Mouse (Mus musculus) kidney, embryonic 15.5 days (tissue): ENCODE data around the gene Tmem72. TPM values are rescaled to one million over a fixed set of nuclear protein-coding genes. Genes with fewer than 3 reads are reported as not detected.

Source experiments
- ATAC-seq: fragments of 200-750 bp; cut with Nextera tagmentation; replicated peaks from 2 replicates; pipeline ENCODE4 v1.8.0; 2017; ENCODE audit warnings: moderate TSS enrichment; ENCODE audit not compliant: low FRiP score
- H3K27ac ChIP-seq: fragments of 300-500 bp; sonication (generic); 2 replicates; pipeline ENCODE4 v1.5.1; 2015; ENCODE audit warnings: mild to moderate bottlenecking, inconsistent platforms
- H3K27me3 ChIP-seq: fragments of 300-500 bp; sonication (generic); 2 replicates; pipeline ENCODE4 v1.6.1; 2015; ENCODE audit warnings: inconsistent platforms
- H3K36me3 ChIP-seq: fragments of 300-500 bp; sonication (generic); 2 replicates; pipeline ENCODE4 v1.6.1; 2015; ENCODE audit warnings: inconsistent platforms
- H3K4me1 ChIP-seq: fragments of 300-500 bp; sonication (generic); 2 replicates; pipeline ENCODE4 v1.6.1; 2015; ENCODE audit warnings: inconsistent platforms
- H3K4me2 ChIP-seq: fragments of 300-500 bp; sonication (generic); 2 replicates; pipeline ENCODE4 v1.6.1; 2015; ENCODE audit warnings: moderate library complexity, mild to moderate bottlenecking, inconsistent platforms
- H3K4me3 ChIP-seq: fragments of 300-500 bp; sonication (generic); replicated peaks from 2 replicates; pipeline ENCODE4 v1.5.1; 2015; ENCODE audit warnings: mild to moderate bottlenecking, inconsistent platforms
- H3K9ac ChIP-seq: fragments of 300-500 bp; sonication (generic); 2 replicates; pipeline ENCODE4 v1.6.1; 2015; ENCODE audit warnings: mild to moderate bottlenecking, inconsistent platforms
- H3K9me3 ChIP-seq: fragments of 300-500 bp; sonication (generic); replicated peaks from 2 replicates; pipeline ENCODE4 v1.6.1; 2016; ENCODE audit warnings: inconsistent platforms
- WGBS: fragments of 180-500 bp; shearing (Covaris S2); methylation state at CpG from one replicate; pipeline ENCODE4 v1.1.7; 2015; ENCODE audit warnings: mixed read lengths; 5-methylcytosine and 5-hydroxymethylcytosine counted together
- polyA plus RNA-seq: library from polyadenylated mRNA; unstranded; fragments of >200 nt; fragmentation: Nextera tagmentation; extraction: Ambion mirVana; gene quantifications from 2 replicates; pipeline ENCODE4 v1.2.1, GENCODE M21; 2015

The Tmem72 gene
- polyA plus RNA-seq, 1 experiment from 2014 or later = 6.1 TPM

DNA sequence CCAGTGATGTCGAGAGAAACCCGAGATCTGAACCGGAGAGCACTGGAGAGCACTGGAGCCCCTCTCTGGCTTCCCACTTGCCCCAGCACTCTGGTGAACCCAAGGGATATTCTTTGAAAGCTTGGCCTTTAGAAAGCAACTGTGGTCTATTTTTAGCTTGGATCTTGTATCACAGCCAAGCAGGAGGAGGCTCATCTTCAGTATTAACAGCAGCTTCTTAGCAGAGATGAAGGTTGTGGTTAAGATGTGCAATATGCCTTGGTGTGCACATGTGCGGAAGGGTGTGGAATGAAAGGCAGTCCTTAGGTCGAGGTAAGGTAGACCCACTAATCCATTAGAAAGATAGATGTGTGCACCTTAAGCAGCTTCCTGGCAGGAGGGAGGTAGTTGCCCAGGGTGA lies 2.1 kb downstream of the Tmem72 start:
- H3K4me3 ChIP-seq = no peak overlapping the region
- no peak overlapping the region for H3K9ac ChIP-seq
- no peak overlapping the region for H3K4me2 ChIP-seq
- H3K27me3 ChIP-seq = no peaks in the 10 kb centered on the region
- no peak for ATAC-seq
- H3K36me3 ChIP-seq = no peaks in the 10 kb centered on the region
- H3K4me1 ChIP-seq = peaks cover 24% of the 10 kb centered on the region
- H3K27ac ChIP-seq = no peak overlapping the region
- no peaks in the 10 kb centered on the region for H3K9me3 ChIP-seq
- 78% methylated on average over 5 of the region's 5 CpGs for WGBS

DNA sequence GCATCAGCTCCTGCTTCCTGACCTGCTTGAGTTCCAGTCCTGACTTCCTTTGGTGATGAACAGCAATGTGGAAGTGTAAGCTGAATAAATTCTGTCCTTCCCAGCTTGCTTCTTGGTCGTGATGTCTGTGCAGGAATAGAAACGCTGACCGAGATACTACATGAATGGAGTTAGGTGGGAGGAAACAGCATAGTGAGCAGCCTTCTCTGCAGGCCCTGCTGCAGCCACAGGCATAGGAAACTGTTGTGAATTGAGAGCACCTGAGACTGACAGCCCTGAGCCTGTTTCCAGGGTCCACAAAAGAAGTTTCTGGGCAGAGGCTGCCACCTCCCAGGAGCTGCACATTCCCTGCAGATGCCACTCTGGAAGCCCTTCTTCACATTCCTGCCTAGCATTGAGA lies 2.7 kb downstream of the Tmem72 start:
- no peak overlapping the region for H3K27ac ChIP-seq
- no peak overlapping the region for H3K4me2 ChIP-seq
- H3K4me1 ChIP-seq = peaks cover 23% of the 10 kb centered on the region
- 91% methylated on average over 3 of the region's 3 CpGs for WGBS
- H3K4me3 ChIP-seq = no peak overlapping the region
- no peaks in the 10 kb centered on the region for H3K27me3 ChIP-seq
- no peaks in the 10 kb centered on the region for H3K9me3 ChIP-seq
- H3K9ac ChIP-seq = no peak overlapping the region
- no peak for ATAC-seq
- H3K36me3 ChIP-seq = no peaks in the 10 kb centered on the region

DNA sequence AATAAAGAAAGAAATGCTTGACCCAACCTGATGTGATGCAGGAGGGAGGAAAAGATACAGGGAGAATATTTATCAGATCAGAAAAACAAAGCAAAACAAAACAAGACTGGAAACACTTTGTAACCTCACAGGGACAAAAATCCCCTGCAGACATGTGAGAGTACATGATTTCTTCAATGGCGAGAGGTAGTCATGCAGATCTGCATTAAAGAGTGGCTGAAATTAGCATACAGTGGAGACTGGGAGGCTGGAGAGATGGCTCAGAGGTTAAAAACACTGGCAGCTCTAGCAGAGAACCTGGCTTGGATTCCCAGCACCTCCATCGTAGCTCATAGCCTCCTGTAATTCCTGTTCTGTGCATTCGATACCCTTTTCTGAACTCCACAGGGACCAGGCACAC lies 4.2 kb downstream of the Tmem72 start:
- no peaks in the 10 kb centered on the region for H3K27me3 ChIP-seq
- no peak overlapping the region for H3K4me2 ChIP-seq
- H3K36me3 ChIP-seq = no peaks in the 10 kb centered on the region
- peaks cover 20% of the 10 kb centered on the region for H3K4me1 ChIP-seq
- H3K4me3 ChIP-seq = no peak overlapping the region
- 79% methylated on average over 3 of the region's 3 CpGs for WGBS
- H3K27ac ChIP-seq = no peak overlapping the region
- no peaks in the 10 kb centered on the region for H3K9me3 ChIP-seq
- H3K9ac ChIP-seq = no peak overlapping the region
- ATAC-seq = no peak

GRCm38 (mm10) chr6:116712062-116712461 lies 4.7 kb downstream of the Tmem72 start:
- ATAC-seq = no peak
- 14% methylated on average over 5 of the region's 5 CpGs for WGBS

GRCm38 (mm10) chr6:116704320-116704719 lies 12.4 kb downstream of the Tmem72 start:
- H3K9me3 ChIP-seq = no peaks in the 10 kb centered on the region
- no peak overlapping the region for H3K27ac ChIP-seq
- H3K4me2 ChIP-seq = no peak overlapping the region
- 82% methylated on average over 6 of the region's 6 CpGs for whole genome bisulfite sequencing
- no peaks in the 10 kb centered on the region for H3K36me3 ChIP-seq
- no peaks in the 10 kb centered on the region for H3K27me3 ChIP-seq
- no peak overlapping the region for H3K9ac ChIP-seq
- no peak overlapping the region for H3K4me3 ChIP-seq
- ATAC-seq = no peak
- no peaks in the 10 kb centered on the region for H3K4me1 ChIP-seq

More at GRCm38 (mm10) chr6:116712062-116712461, 4.7 kb downstream of the Tmem72 start:
- Histone ChIP-seq H3K4me2 (no peak overlapping the region), H3K4me3 (no peak overlapping the region), H3K9me3 (no peaks in the 10 kb centered on the region), H3K27ac (no peak overlapping the region), H3K4me1 (peaks cover 16% of the 10 kb centered on the region), H3K9ac (no peak overlapping the region), H3K27me3 (no peaks in the 10 kb centered on the region), H3K36me3 (no peaks in the 10 kb centered on the region)

- Histone ChIP-seq H3K36me3 (no peaks in the 10 kb centered on the region), H3K27me3 (no peaks in the 10 kb centered on the region), H3K4me1 (no peaks in the 10 kb centered on the region), H3K4me2 (no peak overlapping the region), H3K27ac (no peak overlapping the region), H3K9me3 (no peaks in the 10 kb centered on the region), H3K9ac (no peak overlapping the region), H3K4me3 (no peak overlapping the region)
- no peak for ATAC-seq
Observed at GRCm38 (mm10) chr6:116700821-116701220, 15.9 kb downstream of the Tmem72 start.

DNA sequence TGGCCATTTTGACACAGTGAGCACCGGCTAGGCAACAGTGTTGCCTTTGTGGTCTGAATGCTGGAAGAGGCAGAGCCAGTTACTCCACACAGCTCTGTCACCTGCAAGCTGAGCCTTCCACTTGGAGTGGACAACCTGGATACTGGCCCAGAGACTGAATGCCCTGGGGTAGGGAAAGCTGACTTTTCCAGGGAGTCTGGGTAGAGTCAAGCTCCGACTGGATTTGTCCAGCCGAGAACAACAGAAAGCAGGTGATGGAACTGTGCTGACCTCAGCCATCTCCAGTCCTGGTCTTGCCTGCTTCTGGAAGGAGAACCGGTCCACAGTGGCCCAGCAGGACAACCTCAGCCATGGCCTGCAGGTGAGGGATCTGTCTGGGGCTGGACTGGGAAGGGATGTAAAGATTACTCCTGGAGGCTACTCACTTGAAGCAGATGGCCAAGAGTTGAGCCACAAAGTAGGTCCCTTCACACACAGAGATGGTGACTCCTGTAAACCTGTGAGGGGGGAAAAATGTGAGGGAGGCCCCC lies 18.8 kb downstream of the Tmem72 start:
- Histone ChIP-seq H3K27me3 (no peaks in the 10 kb centered on the region), H3K4me3 (no peak overlapping the region), H3K4me1 (no peaks in the 10 kb centered on the region), H3K4me2 (no peak overlapping the region), H3K27ac (no peak overlapping the region), H3K36me3 (no peaks in the 10 kb centered on the region), H3K9ac (no peak overlapping the region), H3K9me3 (no peaks in the 10 kb centered on the region)
- WGBS = 89% methylated on average over 4 of the region's 4 CpGs
- ATAC-seq = no peak

GRCm38 (mm10) chr6:116697413-116697812 lies 19.3 kb downstream of the Tmem72 start:
- Histone ChIP-seq H3K9ac (no peak overlapping the region), H3K4me2 (no peak overlapping the region), H3K9me3 (no peaks in the 10 kb centered on the region), H3K4me1 (no peaks in the 10 kb centered on the region), H3K4me3 (no peak overlapping the region), H3K27ac (no peak overlapping the region), H3K36me3 (no peaks in the 10 kb centered on the region), H3K27me3 (no peaks in the 10 kb centered on the region)
- ATAC-seq = no peak
- 60% methylated on average over 2 of the region's 2 CpGs for WGBS

GRCm38 (mm10) chr6:116694346-116694745 lies 22.4 kb downstream of the Tmem72 start:
- no peaks in the 10 kb centered on the region for H3K9me3 ChIP-seq
- ATAC-seq = no peak

DNA sequence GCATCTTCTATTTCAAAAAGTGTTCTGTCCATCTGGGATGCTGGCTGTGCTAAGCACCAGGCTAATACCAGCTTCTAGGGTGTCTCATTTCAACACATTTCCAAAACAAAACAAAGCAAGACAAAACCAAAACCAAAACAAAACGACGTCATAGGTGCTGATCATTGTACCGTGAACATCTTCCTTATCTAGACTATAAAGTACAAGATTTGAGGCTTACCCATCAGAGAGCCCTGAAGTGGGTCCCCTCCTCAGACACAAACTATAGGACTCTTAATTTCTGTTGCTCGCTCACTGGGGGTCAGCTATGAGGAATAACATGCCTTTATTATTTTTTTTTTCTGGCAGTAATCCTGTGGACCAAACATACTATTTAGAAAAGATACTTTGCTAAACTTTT lies 23.1 kb downstream of the Tmem72 start:
- no peak for ATAC-seq
- WGBS = 71% methylated on average over 4 of the region's 4 CpGs
- H3K27me3 ChIP-seq = no peaks in the 10 kb centered on the region

More at GRCm38 (mm10) chr6:116694346-116694745, 22.4 kb downstream of the Tmem72 start:
- H3K4me3 ChIP-seq = no peak overlapping the region
- no peaks in the 10 kb centered on the region for H3K4me1 ChIP-seq
- WGBS = 73% methylated on average over 3 of the region's 3 CpGs
- no peaks in the 10 kb centered on the region for H3K27me3 ChIP-seq
- H3K9ac ChIP-seq = no peak overlapping the region
- no peak overlapping the region for H3K27ac ChIP-seq
- no peaks in the 10 kb centered on the region for H3K36me3 ChIP-seq
- H3K4me2 ChIP-seq = no peak overlapping the region

DNA sequence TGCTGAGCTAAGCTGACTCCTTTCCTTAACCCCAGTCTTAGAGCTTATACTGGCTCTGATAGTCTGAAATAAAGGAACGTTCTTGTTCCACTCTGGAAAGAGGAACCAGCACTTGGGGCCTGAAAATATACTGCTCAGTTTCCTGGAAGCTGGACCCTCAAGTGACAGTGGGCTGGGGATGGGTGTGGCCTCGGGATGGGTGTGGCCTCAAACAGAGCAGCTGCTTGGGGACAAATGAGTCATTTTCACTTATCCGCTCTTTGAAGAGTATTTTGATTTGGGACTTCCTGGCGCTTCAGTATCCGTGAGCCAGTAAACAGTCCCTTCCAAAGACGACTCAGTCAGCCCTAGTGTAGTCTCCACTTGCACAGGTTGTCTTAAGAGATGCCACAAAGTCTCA lies 34.4 kb downstream of the Tmem72 start:
- Histone ChIP-seq H3K27ac (no peak overlapping the region), H3K36me3 (no peaks in the 10 kb centered on the region), H3K4me2 (no peak overlapping the region), H3K9me3 (no peaks in the 10 kb centered on the region), H3K4me1 (no peaks in the 10 kb centered on the region), H3K4me3 (no peak overlapping the region), H3K27me3 (no peaks in the 10 kb centered on the region), H3K9ac (no peak overlapping the region)
- 44% methylated on average over 6 of the region's 6 CpGs for WGBS
- ATAC-seq = no peak

More for the DNA sequence above, 23.1 kb downstream of the Tmem72 start:
- Histone ChIP-seq H3K9ac (no peak overlapping the region), H3K9me3 (no peaks in the 10 kb centered on the region), H3K36me3 (no peaks in the 10 kb centered on the region), H3K4me3 (no peak overlapping the region), H3K4me2 (no peak overlapping the region), H3K4me1 (no peaks in the 10 kb centered on the region), H3K27ac (no peak overlapping the region)

DNA sequence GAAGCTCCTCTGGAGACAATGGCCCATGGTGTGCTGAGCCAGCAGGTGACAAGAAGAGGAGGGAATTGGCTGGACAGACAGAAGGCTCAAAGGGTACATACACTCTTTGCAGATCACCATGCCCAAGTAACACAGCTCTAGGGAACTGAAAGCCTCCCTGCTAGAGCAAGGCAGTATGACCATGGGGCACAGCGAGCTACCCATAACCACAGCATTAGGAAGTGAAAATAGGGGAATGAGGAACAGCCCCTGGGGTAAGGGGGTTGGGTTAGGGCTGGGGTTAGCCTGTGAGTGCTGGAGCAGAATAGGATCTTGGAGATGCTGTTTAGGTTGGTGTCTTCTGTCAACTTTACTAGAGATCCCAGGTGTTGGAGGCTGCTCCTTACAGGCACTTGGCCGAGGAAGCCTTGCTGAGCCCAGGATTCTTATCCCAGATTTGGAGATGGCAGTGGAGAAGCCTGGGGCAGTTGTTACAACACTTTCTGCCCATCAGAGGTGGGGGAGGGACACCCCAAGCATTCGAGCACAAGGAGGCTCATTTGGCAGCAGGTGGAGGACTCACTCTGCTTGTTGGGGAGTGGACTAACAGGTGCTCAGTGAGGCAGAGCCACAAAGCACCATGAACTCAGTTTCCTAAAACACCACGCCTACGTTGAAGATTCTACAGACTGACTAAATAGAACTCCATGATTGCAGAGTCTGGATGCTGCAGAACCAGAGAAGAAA lies 37.0 kb downstream of the Tmem72 start:
- no peak for ATAC-seq
- Histone ChIP-seq H3K27ac (no peak overlapping the region), H3K36me3 (no peaks in the 10 kb centered on the region), H3K9ac (no peak overlapping the region), H3K4me3 (no peak overlapping the region), H3K4me2 (no peak overlapping the region), H3K9me3 (no peaks in the 10 kb centered on the region), H3K27me3 (no peaks in the 10 kb centered on the region), H3K4me1 (peaks cover 2% of the 10 kb centered on the region; the same call in 1 of the 2 replicates)
- WGBS = 70% methylated on average over 5 of the region's 5 CpGs

DNA sequence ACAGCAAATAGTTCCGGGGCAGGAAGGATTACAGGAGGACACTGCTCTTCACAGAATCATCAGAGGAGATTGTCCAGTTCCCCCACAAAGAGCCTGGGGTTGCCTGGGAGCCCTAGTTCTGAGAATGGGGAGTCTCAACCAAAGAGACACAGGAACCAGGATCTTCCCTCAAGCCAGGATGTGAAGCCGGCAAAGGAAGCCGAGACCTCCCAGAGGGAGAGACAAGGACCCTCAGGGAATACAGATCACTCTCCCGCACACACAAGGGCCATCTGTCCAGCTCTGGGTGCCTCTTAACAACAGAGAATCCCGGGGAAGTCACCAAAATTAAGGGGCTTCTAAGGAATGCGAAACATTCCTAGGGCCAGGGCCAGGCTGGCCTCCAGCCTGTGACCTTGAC lies 39.4 kb downstream of the Tmem72 start:
- 70% methylated on average over 6 of the region's 6 CpGs for WGBS
- Histone ChIP-seq H3K36me3 (no peaks in the 10 kb centered on the region), H3K4me1 (peaks cover 18% of the 10 kb centered on the region), H3K27me3 (peaks cover 4% of the 10 kb centered on the region), H3K4me2 (no peak overlapping the region), H3K9me3 (no peaks in the 10 kb centered on the region), H3K27ac (no peak overlapping the region), H3K9ac (no peak overlapping the region), H3K4me3 (no peak overlapping the region)
- ATAC-seq = no peak
